Mouse (Mus musculus): ENCODE results near the gene Pip4k2a.

Pip4k2a gene

DNA sequence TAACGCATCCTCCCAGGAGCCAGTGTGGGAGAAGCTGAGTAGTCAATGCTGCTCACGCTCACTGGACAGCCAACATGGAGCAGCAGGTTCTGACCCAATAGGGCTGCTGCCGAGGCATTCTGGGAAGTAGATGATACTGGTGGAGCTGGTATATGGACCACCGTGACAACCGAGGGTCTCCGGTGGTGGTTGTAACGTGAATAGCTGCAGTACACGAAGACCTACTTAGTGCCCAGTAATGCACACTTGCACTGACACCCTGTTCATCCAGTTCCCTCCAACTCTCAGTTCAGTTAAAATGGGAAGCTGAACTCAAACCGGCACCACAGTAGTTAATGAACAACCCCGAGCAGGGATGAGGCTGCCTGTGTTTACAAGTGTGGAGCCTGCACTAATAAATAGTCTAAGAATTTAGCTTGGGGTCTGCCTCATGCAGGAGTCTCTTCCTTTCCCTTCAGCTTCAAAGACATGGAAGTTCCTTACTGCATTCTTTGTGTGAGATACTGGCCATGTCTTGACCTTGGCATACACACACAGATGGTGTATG is 105.9 kb downstream of the Pip4k2a start:
- peak in 1 of 2 experiments; percentile 43 for DNase-seq

DNA sequence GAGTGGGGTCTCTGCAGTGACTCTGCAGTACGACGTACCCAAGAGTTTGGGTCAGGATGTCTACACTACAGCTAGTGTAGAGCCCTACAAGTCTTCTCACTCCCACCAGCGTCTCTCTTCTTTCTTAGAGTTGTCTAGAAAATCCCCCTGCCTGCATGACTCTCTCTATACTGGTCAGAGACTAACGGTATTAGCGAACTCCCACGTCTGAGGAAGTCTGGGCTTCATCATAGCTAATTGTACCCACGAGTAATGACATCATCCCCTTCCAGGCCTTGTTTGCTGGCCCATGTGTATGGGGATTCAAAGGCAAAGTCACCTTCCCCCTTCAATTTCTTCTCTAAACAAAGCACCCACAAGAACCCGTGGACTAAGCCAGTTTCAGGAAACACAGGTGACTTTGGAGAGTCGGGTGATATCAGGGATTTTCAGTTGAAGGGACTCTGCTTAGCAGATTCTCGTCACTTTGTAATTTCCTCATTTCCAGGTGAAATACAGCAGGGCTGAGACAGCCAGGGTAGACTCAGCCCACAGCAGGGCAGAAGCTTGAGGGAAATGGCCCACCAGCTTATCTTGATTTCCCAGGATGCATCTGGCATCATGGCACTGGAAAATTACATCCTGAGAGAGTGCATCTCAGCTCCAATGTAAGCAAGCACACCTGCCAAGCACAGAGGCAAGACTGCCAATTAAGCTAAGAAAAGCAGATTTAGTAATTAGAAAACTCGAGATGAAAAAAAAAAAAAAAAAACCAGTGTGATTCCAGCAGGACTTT is 107.5 kb downstream of the Pip4k2a start:
- no peak for DNase-seq

DNA sequence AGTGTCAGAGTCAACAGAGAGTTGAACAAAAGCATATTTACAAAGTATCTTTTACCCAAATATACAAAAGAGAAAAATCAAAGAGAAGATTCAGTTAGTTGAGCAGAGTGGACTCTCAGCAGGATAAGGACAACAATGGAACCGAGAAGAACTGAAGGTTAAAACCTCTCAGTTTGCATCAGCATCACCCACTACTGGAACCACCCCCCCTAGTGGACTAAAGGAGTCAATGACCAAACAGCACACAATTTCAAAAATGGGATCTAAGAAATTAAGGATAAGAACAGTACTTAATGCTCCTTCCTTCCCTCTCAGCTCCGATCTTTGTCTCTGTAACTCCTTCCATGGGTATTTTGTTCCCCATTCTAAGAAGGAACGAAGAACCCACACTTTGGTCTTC is 113.6 kb downstream of the Pip4k2a start:
- DNase-seq, result no peak

DNA sequence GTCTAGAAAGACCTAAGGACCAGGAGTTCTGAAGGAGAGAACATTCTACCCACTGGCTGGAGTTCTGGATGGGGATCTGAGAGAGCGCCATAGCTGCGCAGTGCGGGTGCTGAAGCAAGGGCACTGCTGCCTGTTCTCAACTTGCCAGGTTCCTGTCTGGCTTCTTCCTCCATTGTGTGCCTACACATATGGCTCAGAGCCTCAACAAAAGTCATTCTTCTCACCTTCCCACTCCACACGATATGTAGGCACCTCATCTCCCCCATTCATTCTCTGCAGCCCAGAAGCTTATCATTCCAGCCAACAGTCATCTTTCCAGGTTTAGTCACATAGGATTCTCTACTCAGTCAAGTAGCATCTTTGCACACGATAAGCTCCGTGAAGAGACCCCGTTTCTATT is 123.3 kb downstream of the Pip4k2a start:
- no peak for DNase-seq

DNA sequence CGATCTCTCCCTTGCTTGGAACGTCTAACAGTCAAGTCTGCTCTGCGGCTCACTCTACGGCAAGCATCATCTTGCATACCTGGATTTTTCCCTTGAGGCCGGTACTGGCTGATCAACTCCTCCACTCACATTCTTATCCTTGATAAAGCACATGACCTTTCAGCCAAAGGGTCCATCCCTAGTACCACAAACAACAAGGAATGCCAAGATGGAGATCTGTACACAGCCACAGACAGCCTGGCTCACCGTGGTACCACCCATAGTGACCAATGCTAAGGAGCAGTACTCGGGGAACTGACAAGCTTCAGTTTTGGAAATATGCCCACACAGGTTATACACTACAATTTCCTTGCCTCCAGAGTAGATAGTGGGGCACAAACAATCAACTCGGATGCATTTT is 123.9 kb downstream of the Pip4k2a start:
- no peak for DNase-seq

DNA sequence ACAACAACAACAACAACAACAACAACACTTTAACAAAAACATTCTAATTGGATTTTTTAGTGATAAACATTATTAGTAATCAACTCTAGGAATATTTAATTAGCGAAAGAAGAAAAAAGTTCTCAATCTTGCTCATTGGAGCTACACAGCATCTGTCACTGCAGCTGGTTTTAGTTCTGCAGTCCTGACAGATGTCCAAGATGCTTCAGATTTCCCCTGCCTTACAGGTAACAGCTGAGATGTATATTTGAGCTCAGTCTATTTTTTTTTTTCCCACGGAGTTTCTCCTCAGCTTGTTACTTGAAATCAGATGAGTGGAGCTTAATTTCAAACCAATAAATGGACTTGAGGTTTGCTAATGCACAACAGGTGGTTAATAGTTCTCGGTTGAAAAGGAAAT is 124.5 kb downstream of the Pip4k2a start:
- no peak for DNase-seq

DNA sequence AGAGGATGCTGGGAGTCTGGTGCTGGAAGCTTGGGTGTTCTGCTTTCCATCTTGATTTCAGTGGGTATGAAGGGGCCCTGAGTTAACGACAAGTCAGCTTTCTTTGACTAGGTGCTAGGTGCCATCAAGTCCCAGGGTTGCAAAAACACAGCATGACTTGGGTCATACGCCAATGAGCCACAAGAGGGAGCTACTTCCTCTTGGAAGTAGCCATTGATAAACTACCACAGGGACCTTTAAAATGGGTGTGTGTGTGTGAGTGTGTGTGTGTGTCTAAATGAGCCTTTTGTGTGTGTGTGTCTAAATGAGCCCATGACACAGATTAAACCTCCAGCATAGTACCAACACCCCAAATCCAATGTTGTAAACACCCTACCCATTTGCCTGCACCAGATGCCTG is 125.1 kb downstream of the Pip4k2a start:
- peak; percentile 83 to 86 for DNase-seq

DNA sequence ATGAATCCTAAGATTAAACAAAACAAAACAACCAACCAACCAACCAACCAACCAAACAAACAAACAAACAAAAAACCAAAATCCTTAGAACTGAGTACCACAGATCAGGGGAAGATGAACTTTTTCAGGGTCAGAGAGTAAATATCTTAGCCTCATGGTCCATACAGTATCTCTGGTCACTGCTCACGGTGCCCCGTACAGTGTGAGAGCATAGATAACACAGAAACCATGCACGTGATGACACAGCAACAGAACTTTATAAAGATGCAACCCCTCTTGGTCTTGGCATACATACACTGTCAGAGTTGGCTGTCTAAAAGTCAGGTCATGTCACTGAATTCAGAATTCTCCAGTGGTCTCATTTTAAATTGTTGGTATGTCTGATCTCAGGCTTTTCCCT is 126.8 kb downstream of the Pip4k2a start:
- DNase-seq, result no peak

DNA sequence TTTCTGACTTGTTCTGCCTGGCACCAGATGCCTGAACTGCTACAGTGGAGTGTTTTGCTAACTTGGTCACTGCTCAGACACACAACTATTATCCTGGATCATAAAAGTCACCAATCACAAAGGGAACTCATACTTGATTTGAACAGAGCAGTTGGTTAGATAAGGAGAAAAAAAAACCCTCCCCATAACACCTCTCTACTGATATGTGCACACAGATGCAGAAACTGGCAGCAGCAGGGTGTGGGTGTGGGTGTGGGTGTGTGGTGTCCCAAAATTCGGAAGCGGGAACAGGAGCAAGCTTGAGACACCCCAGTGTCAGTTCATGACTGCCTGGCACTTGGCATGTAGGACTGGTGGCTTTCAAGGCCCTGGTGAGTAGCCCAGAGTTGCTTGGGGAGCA is 130.9 kb downstream of the Pip4k2a start:
- DNase-seq, result no peak

DNA sequence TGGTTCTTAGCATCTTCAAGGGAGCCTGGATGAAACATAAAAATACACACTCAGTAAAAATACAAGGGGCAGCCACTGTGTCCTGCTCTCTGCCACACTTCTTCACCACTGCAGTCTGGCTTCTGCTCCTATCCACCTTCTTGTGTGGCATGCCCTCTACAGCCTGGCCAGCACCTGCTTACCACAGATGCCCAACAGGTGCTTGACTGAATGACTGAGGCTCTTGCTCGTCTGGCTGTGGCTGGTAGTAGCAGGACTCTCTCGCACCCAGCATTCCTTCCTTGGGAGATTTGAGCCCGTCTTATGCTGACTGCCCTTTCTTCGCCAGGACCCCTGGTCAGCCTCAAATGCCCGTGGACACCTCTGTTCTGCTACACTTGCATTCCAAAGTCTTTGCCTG is 133.2 kb downstream of the Pip4k2a start:
- DNase-seq, result no peak

DNA sequence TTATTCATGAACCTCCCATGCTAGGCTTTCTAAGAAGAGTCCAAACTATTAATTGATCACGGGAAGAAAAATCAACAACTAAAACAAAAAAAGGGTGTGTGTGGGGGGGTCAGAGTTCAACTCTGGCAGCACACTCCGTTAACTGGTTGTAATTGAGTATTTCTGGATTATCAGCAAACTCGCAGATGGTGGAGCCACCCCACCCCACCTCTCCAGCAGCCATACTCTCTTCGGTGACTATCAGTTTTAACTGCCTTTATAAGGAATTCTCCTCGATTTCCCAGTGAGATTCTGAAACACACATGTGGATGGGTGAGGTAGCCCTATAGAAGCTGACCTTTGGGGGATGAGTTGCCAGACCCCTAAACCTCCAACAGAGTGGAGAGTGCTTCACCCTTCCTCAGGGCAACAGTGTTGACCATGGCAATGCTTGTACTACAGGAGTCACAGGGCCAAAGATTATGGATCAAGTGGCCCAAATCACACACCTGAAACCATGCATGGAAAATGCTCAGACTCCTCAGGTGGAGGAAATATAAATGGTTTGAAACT is 136.2 kb downstream of the Pip4k2a start:
- no peak for DNase-seq

DNA sequence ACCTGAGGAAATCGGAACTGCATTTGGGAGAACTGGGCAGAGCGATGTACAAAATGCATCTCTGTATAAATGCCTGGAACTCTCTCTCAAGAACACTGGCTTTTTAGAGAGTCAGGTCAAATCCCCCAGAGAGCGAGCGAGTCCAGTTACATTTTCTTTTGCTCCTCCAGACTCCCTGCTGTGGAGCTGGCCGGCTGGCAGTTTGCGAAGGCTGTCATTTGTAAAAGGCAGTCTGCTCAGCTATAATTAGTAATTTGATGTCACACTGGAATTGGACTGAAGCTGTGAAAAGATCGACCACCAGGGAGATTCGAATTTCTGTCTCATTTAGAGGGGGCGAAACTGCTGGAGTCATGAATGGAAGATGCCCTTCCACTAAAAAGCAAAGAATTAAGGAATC is 137.2 kb downstream of the Pip4k2a start:
- no peak for DNase-seq

DNA sequence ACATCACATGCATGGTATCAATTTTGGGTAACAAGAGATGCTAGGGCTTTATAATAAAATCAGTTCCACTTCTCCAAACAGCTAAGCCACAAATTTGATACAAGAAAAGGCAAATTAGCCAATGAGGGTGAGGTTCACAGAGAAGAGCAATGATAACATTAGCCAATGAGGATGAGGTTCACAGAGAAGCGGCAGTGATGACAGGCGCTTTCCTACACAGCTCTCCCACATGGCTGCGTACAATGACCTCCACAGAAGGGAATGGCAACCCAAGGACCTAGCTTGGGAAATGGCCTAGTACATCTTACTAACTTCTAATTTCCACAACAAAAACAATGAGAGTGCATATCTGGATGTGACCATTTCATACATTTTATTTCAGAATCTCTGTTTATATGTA is 140.0 kb downstream of the Pip4k2a start:
- DNase-seq, result no peak

DNA sequence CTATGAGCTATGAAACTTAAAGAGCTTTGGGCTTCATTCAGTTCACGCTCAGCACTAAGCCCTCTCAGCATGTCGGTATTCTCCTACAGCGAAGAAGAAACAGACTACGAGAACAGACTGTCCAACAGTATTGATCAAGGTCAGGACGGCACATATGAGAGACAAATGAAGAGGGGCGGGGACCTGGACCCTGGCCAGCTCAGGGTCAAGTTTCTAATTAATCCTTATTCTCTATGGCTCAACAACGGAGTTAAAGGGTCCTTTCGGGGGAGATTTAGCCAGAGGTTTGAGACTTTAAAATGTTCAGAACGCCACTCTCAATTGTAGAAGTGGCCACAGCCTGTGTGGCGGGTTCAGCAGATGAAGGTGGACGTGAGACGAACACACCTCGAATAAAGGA is 141.5 kb downstream of the Pip4k2a start:
- no peak for DNase-seq

DNA sequence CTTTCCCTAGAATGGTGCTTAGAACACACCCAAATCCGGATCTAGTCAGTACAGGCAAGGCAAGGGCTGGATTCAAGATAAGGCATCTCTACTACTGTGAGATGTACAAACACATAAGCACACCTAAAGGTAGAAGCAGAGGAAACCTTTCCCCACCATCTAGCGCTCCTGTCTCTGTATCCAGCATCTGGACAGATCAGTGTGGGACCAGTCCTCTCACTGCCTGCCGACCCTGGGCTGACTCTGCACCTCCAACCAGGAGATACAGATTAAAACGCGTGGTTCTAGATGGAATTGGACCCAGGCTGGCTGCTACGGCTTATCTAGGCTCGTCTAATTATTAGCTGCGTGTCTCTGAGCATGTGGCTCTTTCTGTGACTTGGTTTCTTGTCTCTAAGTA is 142.7 kb downstream of the Pip4k2a start:
- no peak for DNase-seq

DNA sequence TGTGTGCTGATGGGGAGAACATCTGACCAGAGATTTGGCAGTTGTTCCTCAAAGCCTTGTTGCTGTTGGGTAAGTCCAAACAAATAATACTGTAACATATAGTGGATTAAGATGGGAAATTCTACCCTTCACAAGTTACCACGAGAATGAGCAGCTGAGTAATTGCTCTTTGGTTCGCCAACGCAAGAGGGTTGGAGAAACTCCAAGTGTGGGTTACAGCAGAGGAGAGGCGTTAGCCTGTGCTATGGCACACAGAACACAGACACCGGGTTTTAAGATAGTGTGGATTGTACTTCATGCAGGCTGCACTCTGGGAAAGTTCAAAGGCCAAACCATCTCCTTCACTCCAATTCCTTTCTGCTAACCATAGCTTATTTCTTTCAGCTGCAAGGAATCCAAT is 144.6 kb downstream of the Pip4k2a start:
- DNase-seq, result no peak

DNA sequence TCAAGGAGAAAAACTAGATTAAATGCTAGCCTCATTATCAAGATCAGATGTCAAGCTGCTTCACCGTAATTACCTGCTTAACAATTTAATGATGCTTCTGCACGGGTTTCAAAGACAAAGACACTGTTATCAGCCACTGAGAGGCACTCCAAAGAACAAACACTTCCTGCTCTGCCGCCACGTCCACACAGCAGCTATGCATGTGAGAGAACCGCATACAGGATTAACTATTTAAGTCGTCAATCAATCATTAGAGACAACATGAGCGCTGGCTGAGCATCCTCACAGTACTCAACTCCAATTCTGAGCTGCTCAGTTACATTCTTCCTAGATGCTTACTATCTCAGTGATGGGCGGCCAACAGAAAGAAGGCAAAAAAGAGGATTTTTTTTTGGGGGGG is 147.3 kb downstream of the Pip4k2a start:
- DNase-seq, result no peak

DNA sequence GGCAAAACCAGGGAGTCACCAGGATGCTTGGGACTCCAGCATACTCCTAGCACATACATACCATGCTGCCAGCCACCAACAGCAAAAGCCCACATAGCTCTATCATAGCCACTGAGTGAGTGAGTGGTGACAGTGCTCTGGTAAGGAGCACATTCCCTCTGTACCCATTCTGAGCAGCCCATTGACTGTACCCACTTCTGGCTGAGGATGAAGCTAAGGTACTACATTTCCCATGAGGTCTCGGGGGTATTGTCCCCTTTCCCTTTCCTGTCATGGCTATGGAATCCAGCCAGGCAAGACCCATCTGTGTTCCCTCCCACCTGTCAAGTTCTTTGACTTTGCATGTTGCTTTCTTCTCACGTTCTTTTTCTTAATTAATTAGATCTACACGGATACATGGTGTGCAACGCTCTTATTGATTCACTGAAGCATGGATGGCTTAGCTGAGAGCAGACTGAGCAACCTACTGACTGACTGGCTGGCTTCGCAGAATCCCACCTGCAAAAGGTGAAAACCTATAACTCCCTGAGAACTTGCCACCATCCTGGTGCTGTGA is 149.8 kb downstream of the Pip4k2a start:
- DNase-seq, result no peak

DNA sequence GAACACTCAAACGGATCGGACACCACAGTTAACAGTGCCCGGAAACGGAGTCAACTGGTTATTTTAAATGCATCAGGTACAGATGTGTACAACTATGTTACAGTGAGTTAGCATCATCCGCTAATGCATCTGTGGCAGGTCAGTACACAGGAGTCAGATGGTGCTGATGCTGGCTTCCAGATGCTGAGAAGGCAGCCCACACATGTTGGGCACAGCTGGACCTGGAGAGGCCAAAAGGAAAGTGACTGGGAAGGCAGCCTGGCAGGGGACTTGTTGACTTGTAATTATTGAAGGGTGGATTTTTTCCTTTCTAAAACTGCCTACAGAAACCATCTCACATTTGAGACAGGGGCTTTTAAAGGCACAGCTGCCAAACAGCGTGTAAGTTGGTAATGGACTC is 155.4 kb downstream of the Pip4k2a start:
- DNase-seq, result no peak

DNA sequence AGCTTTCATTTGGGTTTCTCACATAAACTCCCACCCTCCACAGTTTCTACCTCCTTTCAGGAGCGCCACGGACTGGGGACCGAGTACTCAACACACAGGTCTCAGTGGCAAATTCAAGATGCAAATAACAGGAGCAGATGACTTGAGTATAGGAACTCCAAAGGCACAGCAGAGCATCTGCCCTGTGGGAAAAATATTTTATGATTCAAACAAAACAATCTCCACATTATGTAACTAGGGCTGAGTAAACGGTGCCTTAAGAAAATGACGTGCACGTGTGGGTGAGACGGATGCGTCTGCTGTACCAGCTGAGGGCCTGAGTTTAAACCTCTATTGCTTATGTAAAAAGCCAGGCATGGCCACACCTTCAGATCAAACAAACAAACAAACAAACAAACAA is 156.9 kb downstream of the Pip4k2a start:
- no peak for DNase-seq

DNA sequence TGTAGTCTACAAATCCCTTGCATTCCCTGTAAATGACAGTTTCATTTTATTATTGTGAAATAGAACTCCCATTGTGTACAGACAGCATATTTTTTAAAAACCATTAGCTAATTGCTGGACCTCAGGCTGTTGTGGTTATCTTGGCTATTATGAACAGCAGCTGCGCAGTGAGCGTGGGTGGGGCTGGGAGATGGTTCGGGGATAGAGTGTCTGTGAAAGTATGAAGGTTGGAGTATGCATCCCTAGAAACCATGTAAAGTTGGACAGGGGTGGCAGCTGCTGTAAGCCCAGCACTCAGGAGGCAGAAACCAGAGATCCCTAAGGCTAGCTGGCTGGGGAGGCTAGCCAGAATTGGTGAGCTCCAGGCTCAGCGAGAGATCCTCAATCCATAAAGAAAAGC is 158.4 kb downstream of the Pip4k2a start:
- DNase-seq, result no peak

DNA sequence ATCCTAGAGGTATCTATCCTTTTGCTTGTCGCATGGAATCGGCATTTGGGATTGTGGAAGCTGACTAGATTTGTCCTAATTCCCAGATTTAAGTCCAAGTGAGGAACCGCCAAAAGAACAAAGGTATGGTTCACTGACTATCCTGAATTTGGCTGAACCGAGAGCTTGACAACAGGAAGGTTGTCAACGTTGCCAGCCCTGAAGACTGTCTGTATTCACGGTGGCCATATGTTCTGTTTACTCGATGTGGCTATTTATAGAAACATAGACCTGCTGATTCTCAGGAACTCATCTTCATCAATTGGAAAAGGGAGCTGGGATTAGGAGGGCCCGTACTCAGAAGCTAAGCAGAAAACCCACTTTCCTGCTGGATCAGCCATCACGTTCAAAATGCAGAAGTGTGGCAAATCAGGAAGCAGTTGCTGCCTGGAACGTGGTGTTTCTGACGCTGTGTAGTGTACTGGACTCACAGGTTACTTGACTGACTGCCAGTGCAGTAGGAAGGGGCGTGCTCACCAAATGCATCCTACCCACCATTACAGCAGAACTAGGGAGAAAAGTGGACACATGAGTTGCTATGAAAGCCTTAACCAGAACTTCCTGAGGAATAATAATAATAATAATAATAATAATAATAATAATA is 162.5 kb downstream of the Pip4k2a start:
- no peak for DNase-seq

DNA sequence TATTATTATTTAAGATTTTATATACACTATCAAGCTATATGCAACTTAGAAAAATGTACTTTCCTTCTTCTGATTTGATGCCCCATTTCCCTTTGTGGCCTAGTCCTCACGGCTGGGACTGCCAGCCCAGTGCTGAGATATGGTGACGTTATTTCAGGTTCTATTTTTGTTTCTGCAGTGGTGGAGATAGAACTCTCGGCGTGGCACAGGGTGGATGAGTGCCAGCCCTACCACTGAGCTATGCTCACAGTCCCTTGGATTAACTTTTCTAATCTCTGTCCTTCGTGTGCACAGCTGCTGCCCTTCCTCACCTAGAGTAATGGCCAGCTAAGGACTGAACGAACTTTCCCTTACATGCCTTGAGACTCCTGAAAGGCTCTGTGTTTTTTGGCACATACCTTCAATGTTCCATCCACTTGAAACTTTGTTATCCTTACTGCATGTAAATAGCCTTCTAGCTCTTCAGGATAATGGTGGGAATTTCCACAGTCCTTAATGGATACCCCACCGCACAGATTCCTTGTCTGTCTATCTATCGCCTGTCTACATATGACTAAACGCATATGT is 164.8 kb downstream of the Pip4k2a start:
- no peak for DNase-seq
